Mouse (Mus musculus) heart, postnatal 25 days (tissue): ENCODE measurements around the gene Olfr1462. TPM values are rescaled to one million over a fixed set of nuclear protein-coding genes. Genes with fewer than 3 reads are reported as not detected.

Experiments
- DNase-seq: peaks from one replicate; pipeline ENCODE4 v3.0.0; 2022; ENCODE audit warnings: low spot score
- intact Hi-C: fragments of 180-260 bp; cut with DNase I; formaldehyde crosslinking; loops from one replicate; pipeline ENCODE4 v1.15.1; 2025
- total RNA-seq, 2 experiments: library from RNA; stranded (reverse); gene quantifications; 2 replicates each; pipeline ENCODE4 v1.2.3; 2021

Olfr1462 gene
- total RNA-seq, result not detected

- intact Hi-C loops, result no loop called here
- no peak for DNase-seq
Observed at GRCm38 (mm10) chr19:13185434-13185833, at the start of gene Olfr1462. Olfr1462 (plus strand) TSS chr19:13185734.

- intact Hi-C loops, result no loop called here
- DNase-seq, result no peak
Observed at GRCm38 (mm10) chr19:13149449-13149848, 36.1 kb upstream of the Olfr1462 start, which contains the start of gene Olfr1459. Olfr1459 (minus strand) TSS chr19:13149549.

GRCm38 (mm10) chr19:13162700-13163099 is 22.8 kb upstream of the Olfr1462 start, which contains the start of gene Olfr1461:
Olfr1461 (plus strand) TSS chr19:13163000.
- intact Hi-C loops, result no loop called here
- no peak for DNase-seq

- no peak for DNase-seq
- intact Hi-C loops, result no loop called here
Observed at GRCm38 (mm10) chr19:13221666-13222065, 36.1 kb downstream of the Olfr1462 start.

- intact Hi-C loops, result no loop called here
- no peak for DNase-seq
Observed at GRCm38 (mm10) chr19:13231028-13231427, 45.5 kb downstream of the Olfr1462 start, which contains the start of gene Olfr1463. Olfr1463 (plus strand) TSS chr19:13231328.

Other genes starting within 250 kb of the Olfr1462 start
- gene Olfr1450, start 235.5 kb upstream of the Olfr1462 start, total RNA-seq, result not detected
- gene Olfr1451, start 190.7 kb upstream of the Olfr1462 start, total RNA-seq, result not detected
- gene Olfr1453, start 157.4 kb upstream of the Olfr1462 start, total RNA-seq, result not detected
- gene Olfr1454, start 125.1 kb upstream of the Olfr1462 start, total RNA-seq, result not detected
- gene Olfr1457, start 87.8 kb upstream of the Olfr1462 start, total RNA-seq, result not detected
- not detected for gene Olfr1458, start 79.0 kb upstream of the Olfr1462 start, total RNA-seq
- under 1 TPM in 1 of 2 experiments, not detected in 1; 0.05 TPM for gene Olfr1459, start 36.2 kb upstream of the Olfr1462 start, total RNA-seq
- gene Olfr1461, start 22.7 kb upstream of the Olfr1462 start, total RNA-seq, result not detected
- not detected for gene Olfr1463, start 45.6 kb downstream of the Olfr1462 start, total RNA-seq
- gene Olfr1465, start 129.8 kb downstream of the Olfr1462 start, total RNA-seq, result not detected
- not detected for gene Olfr1466, start 153.1 kb downstream of the Olfr1462 start, total RNA-seq
- not detected for gene Olfr1467, start 176.5 kb downstream of the Olfr1462 start, total RNA-seq
- not detected for gene Olfr1469, start 222.1 kb downstream of the Olfr1462 start, total RNA-seq